Mouse (Mus musculus) hindbrain, embryonic 14.5 days (tissue): ENCODE results near the gene Dtd1. TPM values are rescaled to one million over a fixed set of nuclear protein-coding genes. Genes with fewer than 3 reads are reported as not detected.

ENCODE experiments used
- ATAC-seq: fragments of 200-750 bp; cut with Nextera tagmentation; 2 replicates; pipeline ENCODE4 v1.8.0; 2017; ENCODE audit warnings: moderate number of reproducible peaks, mild to moderate bottlenecking, moderate TSS enrichment, moderate library complexity; ENCODE audit not compliant: low FRiP score
- DNase-seq: peaks from one replicate; pipeline ENCODE4 v3.0.0-alpha.2; 2015; ENCODE audit warnings: low spot score
- H3K27ac ChIP-seq: fragments of 300-500 bp; sonication (generic); 2 replicates; pipeline ENCODE4 v1.5.1; 2014; ENCODE audit warnings: mild to moderate bottlenecking, moderate library complexity
- H3K27me3 ChIP-seq: fragments of 300-500 bp; sonication (generic); 2 replicates; pipeline ENCODE4 v1.6.1; 2014; ENCODE audit warnings: mild to moderate bottlenecking, low read length, mixed read lengths; ENCODE audit not compliant: control insufficient read depth, insufficient read depth
- H3K36me3 ChIP-seq: fragments of 300-500 bp; sonication (generic); replicated peaks from 2 replicates; pipeline ENCODE4 v1.6.1; 2014; ENCODE audit not compliant: control insufficient read depth, insufficient read depth
- H3K4me1 ChIP-seq: fragments of 300-500 bp; sonication (generic); replicated peaks from 2 replicates; pipeline ENCODE4 v1.6.1; 2014; ENCODE audit warnings: antibody characterized with exemption, low read length, mixed read lengths; ENCODE audit not compliant: control insufficient read depth, insufficient read depth
- H3K4me2 ChIP-seq: fragments of 300-500 bp; sonication (generic); replicated peaks from 2 replicates; pipeline ENCODE4 v1.6.1; 2014; ENCODE audit warnings: mild to moderate bottlenecking, moderate library complexity
- H3K4me3 ChIP-seq: fragments of 300-500 bp; sonication (generic); replicated peaks from 2 replicates; pipeline ENCODE4 v1.5.1; 2014; ENCODE audit warnings: mild to moderate bottlenecking, low read length
- H3K9ac ChIP-seq: fragments of 300-500 bp; sonication (generic); 2 replicates; pipeline ENCODE4 v1.6.1; 2014
- H3K9me3 ChIP-seq: fragments of 300-500 bp; sonication (generic); 2 replicates; pipeline ENCODE4 v1.6.1; 2016; ENCODE audit warnings: low read length; ENCODE audit not compliant: control insufficient read depth
- WGBS: fragments of 180-500 bp; shearing (Covaris S2); extraction: QIAGEN DNeasy Blood & Tissue Kit; methylation state at CpG from one replicate; pipeline ENCODE4 v1.1.7; 2014; 5-methylcytosine and 5-hydroxymethylcytosine counted together
- polyA plus RNA-seq: library from polyadenylated mRNA; unstranded; fragments of >200 nt; fragmentation: Nextera tagmentation; extraction: Ambion mirVana; gene quantifications from 2 replicates; pipeline ENCODE4 v1.2.1, GENCODE M21; 2014

The Dtd1 gene
- polyA plus RNA-seq, 1 experiment from 2014 or later = 120 TPM

GRCm38 (mm10) chr2:144598006-144598405 lies 1.7 kb upstream of the Dtd1 start:
- H3K4me3 ChIP-seq = no peak overlapping the region
- H3K4me2 ChIP-seq = no peak overlapping the region
- H3K27me3 ChIP-seq = no peaks in the 10 kb centered on the region
- ATAC-seq (no peak), DNase-seq (no peak)
- no peaks in the 10 kb centered on the region for H3K9me3 ChIP-seq
- H3K36me3 ChIP-seq = no peaks in the 10 kb centered on the region
- no peak overlapping the region for H3K9ac ChIP-seq
- 77% methylated on average over 2 of the region's 2 CpGs for WGBS
- H3K4me1 ChIP-seq = 0 out of 2 replicates have a peak, but pooled peaks cover 6% of the 10 kb centered on the region
- no peak overlapping the region for H3K27ac ChIP-seq

- no peak overlapping the region for H3K4me2 ChIP-seq
- DNase-seq (no peak), ATAC-seq (no peak)
- 0 out of 2 replicates have a peak, but pooled peaks cover 2% of the 10 kb centered on the region for H3K36me3 ChIP-seq
- no peak overlapping the region for H3K27ac ChIP-seq
- no peaks in the 10 kb centered on the region for H3K9me3 ChIP-seq
- H3K4me3 ChIP-seq = no peak overlapping the region
- 90% methylated on average over 1 of the region's 1 CpGs for WGBS
- H3K4me1 ChIP-seq = 0 out of 2 replicates have a peak, but pooled peaks cover 3% of the 10 kb centered on the region
- H3K27me3 ChIP-seq = no peaks in the 10 kb centered on the region
- no peak overlapping the region for H3K9ac ChIP-seq
Measured at GRCm38 (mm10) chr2:144601576-144601975, 1.9 kb downstream of the Dtd1 start.

DNA sequence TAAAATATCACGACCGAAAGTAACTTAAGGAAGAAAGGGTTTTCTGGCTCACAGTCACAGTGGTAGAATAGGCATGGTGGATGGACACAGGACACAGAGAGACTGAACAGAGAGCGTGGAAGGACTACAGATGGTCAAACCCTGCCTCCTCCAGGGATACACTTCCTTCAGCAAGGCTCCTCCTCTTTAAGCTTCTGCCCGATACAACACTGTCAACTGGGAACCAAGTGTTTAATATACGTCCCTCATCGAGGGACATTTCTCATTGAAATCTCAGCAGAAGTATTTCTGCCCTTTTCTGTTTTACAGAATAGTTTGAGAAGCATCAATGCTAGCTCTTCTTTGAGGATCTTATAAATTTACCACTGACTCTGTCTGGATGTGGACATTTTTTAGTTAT lies 14.3 kb downstream of the Dtd1 start:
- H3K36me3 ChIP-seq = no peaks in the 10 kb centered on the region
- no peak overlapping the region for H3K4me2 ChIP-seq
- no peaks in the 10 kb centered on the region for H3K27me3 ChIP-seq
- ATAC-seq (no peak), DNase-seq (no peak)
- H3K9me3 ChIP-seq = peaks cover 12% of the 10 kb centered on the region; the same call in 1 of the 2 replicates
- WGBS = 94% methylated on average over 6 of the region's 6 CpGs
- no peak overlapping the region for H3K9ac ChIP-seq
- no peak overlapping the region for H3K27ac ChIP-seq
- no peak overlapping the region for H3K4me3 ChIP-seq
- no peaks in the 10 kb centered on the region for H3K4me1 ChIP-seq

DNA sequence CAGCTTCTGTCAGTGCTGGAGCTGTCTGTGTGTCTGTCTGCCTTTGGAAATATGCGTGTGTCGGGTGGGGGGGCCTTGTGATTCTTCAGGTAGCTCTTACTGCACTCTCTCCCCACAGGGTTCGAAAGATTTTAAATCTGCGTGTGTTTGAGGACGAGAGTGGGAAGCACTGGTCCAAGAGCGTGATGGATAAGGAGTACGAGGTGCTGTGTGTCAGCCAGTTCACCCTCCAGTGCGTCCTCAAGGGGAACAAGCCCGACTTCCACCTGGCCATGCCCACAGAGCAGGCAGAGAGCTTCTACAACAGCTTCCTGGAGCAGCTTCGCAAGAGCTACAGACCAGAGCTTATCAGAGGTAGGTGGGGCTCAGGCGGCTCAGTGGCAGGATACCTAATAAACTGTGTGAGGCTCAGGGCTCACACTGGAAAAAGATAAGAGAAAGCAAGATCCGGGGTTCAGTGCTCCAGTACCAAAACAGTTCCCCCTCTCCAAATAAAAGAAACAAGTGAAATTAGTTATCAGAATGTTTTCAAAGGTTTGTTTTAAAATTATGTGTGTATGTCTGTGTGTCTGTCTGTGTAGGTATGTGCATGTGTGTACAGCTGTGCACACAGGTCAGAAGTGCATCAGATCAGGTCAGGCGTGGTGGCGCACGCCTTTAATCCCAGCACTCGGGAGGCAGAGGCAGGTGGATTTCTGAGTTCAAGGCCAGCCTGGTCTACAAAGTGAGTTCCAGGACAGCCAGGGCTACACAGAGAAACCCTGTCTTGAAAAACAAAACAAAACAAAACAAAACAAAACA lies 17.6 kb downstream of the Dtd1 start:
- Histone ChIP-seq H3K27me3 (no peaks in the 10 kb centered on the region), H3K4me1 (no peaks in the 10 kb centered on the region), H3K36me3 (no peaks in the 10 kb centered on the region), H3K27ac (no peak overlapping the region), H3K4me2 (no peak overlapping the region), H3K9ac (no peak overlapping the region), H3K4me3 (no peak overlapping the region), H3K9me3 (0 out of 2 replicates have a peak, but pooled peaks cover 4% of the 10 kb centered on the region)
- ATAC-seq (no peak), DNase-seq (no peak)
- 93% methylated on average over 16 of the region's 16 CpGs for WGBS

DNA sequence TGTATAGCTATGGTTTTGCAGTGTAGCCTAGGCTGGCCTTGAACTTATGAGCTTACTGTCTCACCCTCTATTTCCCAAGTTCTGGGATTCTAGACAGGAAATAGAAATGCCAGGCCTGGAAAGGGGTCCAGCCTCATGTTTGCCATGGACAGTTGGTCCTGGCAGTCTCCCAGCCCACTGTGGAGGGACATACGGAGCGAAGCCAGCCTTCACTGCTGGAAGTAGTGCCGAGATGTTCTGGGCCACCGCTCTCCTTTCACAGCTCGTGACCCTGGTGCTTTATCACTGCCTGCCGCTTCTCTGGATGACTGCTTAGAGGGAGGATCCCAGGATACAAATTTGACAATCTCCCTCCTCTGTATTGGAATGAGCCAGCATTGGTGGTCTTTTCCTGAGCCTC lies 21.8 kb downstream of the Dtd1 start:
- no peak overlapping the region for H3K27ac ChIP-seq
- DNase-seq (no peak), ATAC-seq (no peak)
- no peak overlapping the region for H3K4me3 ChIP-seq
- WGBS = 32% methylated on average over 6 of the region's 6 CpGs
- no peak overlapping the region for H3K4me2 ChIP-seq
- H3K4me1 ChIP-seq = no peaks in the 10 kb centered on the region
- H3K9me3 ChIP-seq = no peaks in the 10 kb centered on the region
- H3K9ac ChIP-seq = no peak overlapping the region
- H3K36me3 ChIP-seq = 0 out of 2 replicates have a peak, but pooled peaks cover 3% of the 10 kb centered on the region
- no peaks in the 10 kb centered on the region for H3K27me3 ChIP-seq

GRCm38 (mm10) chr2:144633551-144633950 lies 33.9 kb downstream of the Dtd1 start:
- H3K4me1 ChIP-seq = 0 out of 2 replicates have a peak, but pooled peaks cover 5% of the 10 kb centered on the region
- no peak for DNase-seq
- no peak overlapping the region for H3K4me3 ChIP-seq
- WGBS = 85% methylated on average over 2 of the region's 2 CpGs
- H3K4me2 ChIP-seq = no peak overlapping the region
- H3K36me3 ChIP-seq = 0 out of 2 replicates have a peak, but pooled peaks cover 4% of the 10 kb centered on the region
- H3K27ac ChIP-seq = no peak overlapping the region
- H3K9ac ChIP-seq = no peak overlapping the region
- H3K9me3 ChIP-seq = no peaks in the 10 kb centered on the region
- no peaks in the 10 kb centered on the region for H3K27me3 ChIP-seq
- ATAC-seq = 0 out of 2 replicates have a peak, but pooled peaks have one; percentile 12

DNA sequence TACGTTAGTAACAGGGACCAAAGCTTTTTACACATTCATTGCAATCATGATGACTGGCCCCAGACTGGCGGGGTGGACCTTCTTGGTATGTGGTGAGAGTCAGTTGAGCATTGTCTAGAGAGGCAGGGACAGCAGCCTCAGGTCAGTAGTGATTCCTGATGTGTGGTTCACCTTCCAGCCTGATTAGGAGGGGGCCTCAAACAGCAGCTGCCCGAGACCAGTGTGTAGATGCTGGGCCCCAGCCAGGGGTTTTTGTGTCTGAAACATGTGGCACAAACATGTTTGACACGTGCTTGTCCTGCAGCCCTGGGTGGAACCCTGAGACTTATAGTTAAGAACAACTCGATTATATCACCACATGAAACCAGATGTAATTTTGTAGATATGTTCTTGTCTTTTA lies 34.5 kb downstream of the Dtd1 start:
- H3K27ac ChIP-seq = no peak overlapping the region
- ATAC-seq (0 out of 2 replicates have a peak, but pooled peaks have one; percentile 40), DNase-seq (no peak)
- no peak overlapping the region for H3K9ac ChIP-seq
- no peak overlapping the region for H3K4me3 ChIP-seq
- 0 out of 2 replicates have a peak, but pooled peaks cover 5% of the 10 kb centered on the region for H3K4me1 ChIP-seq
- H3K27me3 ChIP-seq = no peaks in the 10 kb centered on the region
- no peaks in the 10 kb centered on the region for H3K9me3 ChIP-seq
- 0 out of 2 replicates have a peak, but pooled peaks cover 4% of the 10 kb centered on the region for H3K36me3 ChIP-seq
- no peak overlapping the region for H3K4me2 ChIP-seq
- WGBS = 80% methylated on average over 5 of the region's 5 CpGs

- WGBS = 47% methylated on average over 2 of the region's 2 CpGs
Measured at GRCm38 (mm10) chr2:144634729-144635128, 35.0 kb downstream of the Dtd1 start.

DNA sequence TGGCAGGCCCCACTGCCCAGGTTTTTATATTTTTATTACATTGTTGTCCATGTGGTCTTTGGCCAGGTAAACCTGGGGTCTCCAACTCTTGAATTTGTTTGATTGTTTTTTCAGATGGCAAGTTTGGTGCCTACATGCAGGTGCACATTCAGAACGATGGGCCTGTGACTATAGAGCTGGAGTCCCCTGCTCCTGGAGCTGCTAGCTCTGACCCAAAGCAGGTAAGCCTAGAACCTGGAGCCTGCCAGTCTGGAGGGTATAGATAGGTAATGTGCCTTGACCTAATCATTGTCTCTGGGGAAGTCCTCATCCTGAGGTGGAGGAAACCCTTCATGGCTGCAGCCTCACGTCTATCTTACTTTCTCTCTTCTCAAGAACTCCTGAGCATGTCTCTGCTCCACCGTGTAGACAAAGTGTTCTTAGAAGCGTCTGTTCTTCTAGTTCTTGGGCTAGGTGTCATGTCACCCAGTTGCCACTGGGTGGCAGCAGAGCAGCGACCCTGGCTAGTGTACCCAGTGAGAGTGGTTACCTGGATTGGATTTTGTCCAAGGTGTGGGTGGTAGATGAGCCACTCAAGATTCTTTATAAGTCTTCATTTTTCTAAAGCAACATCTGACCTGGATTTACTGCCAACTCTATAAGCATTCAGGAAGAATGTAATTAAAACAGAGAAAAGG lies 36.1 kb downstream of the Dtd1 start:
- Histone ChIP-seq H3K36me3 (0 out of 2 replicates have a peak, but pooled peaks cover 4% of the 10 kb centered on the region), H3K4me3 (no peak overlapping the region), H3K9ac (no peak overlapping the region), H3K4me2 (no peak overlapping the region), H3K4me1 (0 out of 2 replicates have a peak, but pooled peaks cover 5% of the 10 kb centered on the region), H3K27me3 (no peaks in the 10 kb centered on the region), H3K27ac (no peak overlapping the region), H3K9me3 (no peaks in the 10 kb centered on the region)
- ATAC-seq (peak; percentile 77), DNase-seq (peak; percentile 86)
- WGBS = 21% methylated on average over 5 of the region's 5 CpGs

More at GRCm38 (mm10) chr2:144634729-144635128, 35.0 kb downstream of the Dtd1 start:
- Histone ChIP-seq H3K36me3 (0 out of 2 replicates have a peak, but pooled peaks cover 4% of the 10 kb centered on the region), H3K4me3 (no peak overlapping the region), H3K27me3 (no peaks in the 10 kb centered on the region), H3K9ac (no peak overlapping the region), H3K4me2 (no peak overlapping the region), H3K9me3 (no peaks in the 10 kb centered on the region), H3K27ac (peak overlapping the region; percentile 62; the same call in 1 of the 2 replicates), H3K4me1 (0 out of 2 replicates have a peak, but pooled peaks cover 5% of the 10 kb centered on the region)
- no peak for DNase-seq
- ATAC-seq = no peak
